Mouse (Mus musculus): ENCODE measurements at regions not wholly inside any gene's neighbourhood (a gene's known extent, or its start where the extent isn't known, plus 50 kb on each side); places are given as distances from the start of the nearest gene placed in this dataset.

- H3K4me1 ChIP-seq (ENCODE audit: control insufficient read depth, insufficient read depth, low read length), result peaks cover 3% of the 10 kb centered on the region; the same call in 1 of the 2 replicates
- H3K79me2 ChIP-seq (ENCODE audit: control insufficient read depth, insufficient read depth, low read length), result no peaks in the 10 kb centered on the region
- TF ChIP-seq CTCF (IDR thresholded peaks at IDR 0.05; ENCODE audit: low read depth, low read length), result no peak
- TF ChIP-seq POLR2A (IDR thresholded peaks at IDR 0.05; ENCODE audit: extremely low read depth, insufficient read depth, low read length), result no peak
- no peaks in the 10 kb centered on the region for H3K36me3 ChIP-seq (ENCODE audit: control insufficient read depth, insufficient read depth, low read length)
- peak; percentile 9 for DNase-seq (ENCODE audit: extremely low read depth, low read depth, low spot score)
- no peaks in the 10 kb centered on the region for H3K27me3 ChIP-seq (ENCODE audit: control insufficient read depth, insufficient read depth, low read length)
- H3K9ac ChIP-seq (ENCODE audit: low read depth, low read length), result no peak overlapping the region
- H3K27ac ChIP-seq (replicated peaks; ENCODE audit: insufficient read depth, low read depth, low read length), result no peak overlapping the region
- 35% methylated on average over 15 of the region's 15 CpGs for WGBS
- H3K4me3 ChIP-seq (ENCODE audit: insufficient read depth, low read depth, low read length), result no peak overlapping the region
Measured at GRCm38 (mm10) chr13:60455033-60455619, 146.6 kb upstream of the Dapk1 start.

- 77% methylated on average over 10 of the region's 10 CpGs for WGBS
- no peak for DNase-seq (ENCODE audit: extremely low read depth, low read depth, low spot score)
- peaks cover 3% of the 10 kb centered on the region; the same call in 1 of the 2 replicates for H3K4me1 ChIP-seq (ENCODE audit: control insufficient read depth, insufficient read depth, low read length)
- no peaks in the 10 kb centered on the region for H3K27me3 ChIP-seq (ENCODE audit: control insufficient read depth, insufficient read depth, low read length)
- H3K4me3 ChIP-seq (ENCODE audit: insufficient read depth, low read depth, low read length), result no peak overlapping the region
- H3K79me2 ChIP-seq (ENCODE audit: control insufficient read depth, insufficient read depth, low read length), result no peaks in the 10 kb centered on the region
- TF ChIP-seq POLR2A (IDR thresholded peaks at IDR 0.05; ENCODE audit: extremely low read depth, insufficient read depth, low read length) (no peak), CTCF (IDR thresholded peaks at IDR 0.05; ENCODE audit: low read depth, low read length) (no peak)
- H3K9ac ChIP-seq (ENCODE audit: low read depth, low read length), result no peak overlapping the region
- no peaks in the 10 kb centered on the region for H3K36me3 ChIP-seq (ENCODE audit: control insufficient read depth, insufficient read depth, low read length)
- H3K27ac ChIP-seq (replicated peaks; ENCODE audit: insufficient read depth, low read depth, low read length), result no peak overlapping the region
Measured at GRCm38 (mm10) chr13:60455863-60456551, 145.7 kb upstream of the Dapk1 start.

GRCm38 (mm10) chr13:60457277-60457676 is 144.5 kb upstream of the Dapk1 start:
- Histone ChIP-seq H3K27me3 (ENCODE audit: control insufficient read depth, insufficient read depth, low read length) (no peaks in the 10 kb centered on the region), H3K9ac (ENCODE audit: low read depth, low read length) (no peak overlapping the region), H3K79me2 (ENCODE audit: control insufficient read depth, insufficient read depth, low read length) (no peaks in the 10 kb centered on the region), H3K4me3 (ENCODE audit: insufficient read depth, low read depth, low read length) (no peak overlapping the region), H3K36me3 (ENCODE audit: control insufficient read depth, insufficient read depth, low read length) (no peaks in the 10 kb centered on the region), H3K27ac (replicated peaks; ENCODE audit: insufficient read depth, low read depth, low read length) (no peak overlapping the region), H3K4me1 (ENCODE audit: control insufficient read depth, insufficient read depth, low read length) (peaks cover 3% of the 10 kb centered on the region; the same call in 1 of the 2 replicates)
- 84% methylated on average over 10 of the region's 10 CpGs for WGBS
- TF ChIP-seq CTCF (IDR thresholded peaks at IDR 0.05; ENCODE audit: low read depth, low read length) (no peak), POLR2A (IDR thresholded peaks at IDR 0.05; ENCODE audit: extremely low read depth, insufficient read depth, low read length) (no peak)
- DNase-seq (ENCODE audit: extremely low read depth, low read depth, low spot score), result no peak

- H3K36me3 ChIP-seq (ENCODE audit: control insufficient read depth, insufficient read depth, low read length), result no peaks in the 10 kb centered on the region
- no peak overlapping the region for H3K27ac ChIP-seq (replicated peaks; ENCODE audit: insufficient read depth, low read depth, low read length)
- 85% methylated on average over 5 of the region's 5 CpGs for WGBS
Measured at GRCm38 (mm10) chr13:60459002-60459401, 142.7 kb upstream of the Dapk1 start.

GRCm38 (mm10) chr13:60466553-60467313 is 135.0 kb upstream of the Dapk1 start:
- Histone ChIP-seq H3K36me3 (ENCODE audit: control insufficient read depth, insufficient read depth, low read length) (no peaks in the 10 kb centered on the region), H3K79me2 (ENCODE audit: control insufficient read depth, insufficient read depth, low read length) (no peaks in the 10 kb centered on the region), H3K4me3 (ENCODE audit: insufficient read depth, low read depth, low read length) (no peak overlapping the region), H3K27me3 (ENCODE audit: control insufficient read depth, insufficient read depth, low read length) (no peaks in the 10 kb centered on the region), H3K27ac (replicated peaks; ENCODE audit: insufficient read depth, low read depth, low read length) (no peak overlapping the region), H3K4me1 (ENCODE audit: control insufficient read depth, insufficient read depth, low read length) (no peaks in the 10 kb centered on the region), H3K9ac (ENCODE audit: low read depth, low read length) (no peak overlapping the region)
- whole genome bisulfite sequencing, result 72% methylated on average over 5 of the region's 5 CpGs
- no peak for TF ChIP-seq POLR2A (IDR thresholded peaks at IDR 0.05; ENCODE audit: extremely low read depth, insufficient read depth, low read length)
- no peak for TF ChIP-seq CTCF (IDR thresholded peaks at IDR 0.05; ENCODE audit: low read depth, low read length)
- no peak for DNase-seq (ENCODE audit: extremely low read depth, low read depth, low spot score)

More at GRCm38 (mm10) chr13:60459002-60459401, 142.7 kb upstream of the Dapk1 start:
- no peaks in the 10 kb centered on the region for H3K27me3 ChIP-seq (ENCODE audit: control insufficient read depth, insufficient read depth, low read length)
- DNase-seq (ENCODE audit: extremely low read depth, low read depth, low spot score), result no peak
- peaks cover 3% of the 10 kb centered on the region; the same call in 1 of the 2 replicates for H3K4me1 ChIP-seq (ENCODE audit: control insufficient read depth, insufficient read depth, low read length)
- H3K79me2 ChIP-seq (ENCODE audit: control insufficient read depth, insufficient read depth, low read length), result no peaks in the 10 kb centered on the region
- no peak overlapping the region for H3K9ac ChIP-seq (ENCODE audit: low read depth, low read length)
- H3K4me3 ChIP-seq (ENCODE audit: insufficient read depth, low read depth, low read length), result no peak overlapping the region
- TF ChIP-seq CTCF (IDR thresholded peaks at IDR 0.05; ENCODE audit: low read depth, low read length) (no peak), POLR2A (IDR thresholded peaks at IDR 0.05; ENCODE audit: extremely low read depth, insufficient read depth, low read length) (no peak)

Data from liver, adult 2 months (tissue).